Mouse (Mus musculus) midbrain, embryonic 14.5 days (tissue): Measurements from ENCODE around the gene Rhoc. TPM values are rescaled to one million over a fixed set of nuclear protein-coding genes. Genes with fewer than 3 reads are reported as not detected.
A peak's percentile ranks its signal among the peaks of the same experiment; 100 is the strongest.

Source experiments
- ATAC-seq: fragments of 200-750 bp; cut with Nextera tagmentation; 2 replicates; pipeline ENCODE4 v1.8.0; 2017; ENCODE audit warnings: moderate number of reproducible peaks, moderate library complexity; ENCODE audit not compliant: low FRiP score, low TSS enrichment
- DNase-seq: peaks from one replicate; pipeline ENCODE4 v3.0.0-alpha.2; 2015
- H3K27ac ChIP-seq: fragments of 300-500 bp; sonication (generic); replicated peaks from 2 replicates; pipeline ENCODE4 v1.5.1; 2014; ENCODE audit warnings: mild to moderate bottlenecking, low read depth, low read length, moderate library complexity
- H3K27me3 ChIP-seq: fragments of 300-500 bp; sonication (generic); 2 replicates; pipeline ENCODE4 v1.6.1; 2014; ENCODE audit warnings: low read length, control low read depth, mixed read lengths; ENCODE audit not compliant: control insufficient read depth, insufficient read depth
- H3K36me3 ChIP-seq: fragments of 300-500 bp; sonication (generic); 2 replicates; pipeline ENCODE4 v1.6.1; 2014; ENCODE audit warnings: low read length, control low read depth; ENCODE audit not compliant: control insufficient read depth, insufficient read depth
- H3K4me1 ChIP-seq: fragments of 300-500 bp; sonication (generic); 2 replicates; pipeline ENCODE4 v1.6.1; 2014; ENCODE audit warnings: mild to moderate bottlenecking, antibody characterized with exemption, low read length, control low read depth; ENCODE audit not compliant: control insufficient read depth, insufficient read depth
- H3K4me2 ChIP-seq: fragments of 300-500 bp; sonication (generic); 2 replicates; pipeline ENCODE4 v1.6.1; 2014; ENCODE audit warnings: mild to moderate bottlenecking, low read length, moderate library complexity
- H3K4me3 ChIP-seq: fragments of 300-500 bp; sonication (generic); replicated peaks from 2 replicates; pipeline ENCODE4 v1.5.1; 2014; ENCODE audit warnings: low read depth, low read length
- H3K9ac ChIP-seq: fragments of 300-500 bp; sonication (generic); replicated peaks from 2 replicates; pipeline ENCODE4 v1.6.1; 2014; ENCODE audit warnings: mild to moderate bottlenecking, low read length, moderate library complexity
- H3K9me3 ChIP-seq: fragments of 300-500 bp; sonication (generic); 2 replicates; pipeline ENCODE4 v1.6.1; 2016; ENCODE audit warnings: low read length, control low read depth, mixed read lengths; ENCODE audit not compliant: control insufficient read depth
- WGBS: fragments of 180-500 bp; shearing (Covaris S2); extraction: QIAGEN DNeasy Blood & Tissue Kit; methylation state at CpG from one replicate; pipeline ENCODE4 v1.1.7; 2014; 5-methylcytosine and 5-hydroxymethylcytosine counted together
- polyA plus RNA-seq: library from polyadenylated mRNA; unstranded; fragments of >200 nt; fragmentation: Nextera tagmentation; extraction: Ambion mirVana; gene quantifications from 2 replicates; pipeline ENCODE4 v1.2.1, GENCODE M21; 2014

The Rhoc gene
- polyA plus RNA-seq, 1 experiment from 2014 or later = 40.2 TPM

- peak within 1 kb of the TSS; percentile 39; the same call in 1 of the 2 replicates for H3K9ac ChIP-seq
- 1% methylated on average over 56 of the region's 56 CpGs for WGBS
- no peaks in the 10 kb centered on the region for H3K9me3 ChIP-seq
- no peak within 1 kb of the TSS for H3K27ac ChIP-seq
- peak within 1 kb of the TSS; percentile 77 for H3K4me2 ChIP-seq
- H3K27me3 ChIP-seq = peaks cover 89% of the 10 kb centered on the region
- H3K4me1 ChIP-seq = peaks cover 8% of the 10 kb centered on the region
- DNase-seq (peak; percentile 48), ATAC-seq (peak; percentile 46; the same call in 1 of the 2 replicates)
- peak within 1 kb of the TSS; percentile 36 for H3K4me3 ChIP-seq
- H3K36me3 ChIP-seq = no peaks in the 10 kb centered on the region
Observed at GRCm38 (mm10) chr3:104780561-104781420, 7.4 kb upstream of the Rhoc start, which contains the start of gene Ppm1j. Gene Ppm1j, plus strand, starts transcription at chr3:104781056.

DNA sequence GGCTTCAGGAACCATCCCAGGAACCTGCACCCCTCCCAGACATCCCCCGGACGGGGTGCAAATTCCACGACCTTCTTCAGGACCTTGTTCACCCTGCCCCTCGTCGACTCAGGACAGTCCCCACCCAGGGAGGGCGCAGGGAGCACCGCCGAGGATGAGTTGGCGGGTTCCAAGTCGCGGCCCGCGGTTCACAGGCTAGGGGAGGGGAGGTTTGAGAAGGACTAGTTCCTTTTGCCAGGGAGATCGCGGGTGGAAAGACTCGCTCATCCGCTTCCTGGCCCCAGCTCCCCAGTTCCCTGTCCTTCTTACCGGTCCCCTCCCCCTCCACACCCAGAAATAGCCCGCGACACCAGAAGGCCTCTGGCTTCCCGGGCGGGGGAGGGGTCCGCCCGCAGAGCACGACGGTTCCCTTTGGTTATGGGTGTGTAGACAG lies 6.7 kb upstream of the Rhoc start, which contains the start of gene Fam19a3:
Fam19a3 (minus strand) TSS at position 370 of the 433 bp plus-strand sequence.
- Histone ChIP-seq H3K36me3 (no peaks in the 10 kb centered on the region), H3K27ac (no peak within 1 kb of the TSS), H3K9me3 (no peaks in the 10 kb centered on the region), H3K9ac (peak within 1 kb of the TSS; percentile 39; the same call in 1 of the 2 replicates), H3K4me2 (peak within 1 kb of the TSS; percentile 77), H3K4me1 (peaks cover 8% of the 10 kb centered on the region), H3K27me3 (peaks cover 84% of the 10 kb centered on the region), H3K4me3 (peak within 1 kb of the TSS; percentile 36)
- WGBS = under 1% methylated on average over 26 of the region's 26 CpGs
- ATAC-seq (no peak), DNase-seq (peak; percentile 24)

- no peak overlapping the region for H3K27ac ChIP-seq
- H3K4me1 ChIP-seq = peaks cover 8% of the 10 kb centered on the region
- no peaks in the 10 kb centered on the region for H3K36me3 ChIP-seq
- 14% methylated on average over 12 of the region's 12 CpGs for WGBS
- H3K4me3 ChIP-seq = no peak overlapping the region
- no peak overlapping the region for H3K4me2 ChIP-seq
- H3K27me3 ChIP-seq = peaks cover 77% of the 10 kb centered on the region
- ATAC-seq (no peak), DNase-seq (peak; percentile 22)
- H3K9ac ChIP-seq = no peak overlapping the region
- no peaks in the 10 kb centered on the region for H3K9me3 ChIP-seq
Observed at GRCm38 (mm10) chr3:104782061-104782681, 6.0 kb upstream of the Rhoc start.

DNA sequence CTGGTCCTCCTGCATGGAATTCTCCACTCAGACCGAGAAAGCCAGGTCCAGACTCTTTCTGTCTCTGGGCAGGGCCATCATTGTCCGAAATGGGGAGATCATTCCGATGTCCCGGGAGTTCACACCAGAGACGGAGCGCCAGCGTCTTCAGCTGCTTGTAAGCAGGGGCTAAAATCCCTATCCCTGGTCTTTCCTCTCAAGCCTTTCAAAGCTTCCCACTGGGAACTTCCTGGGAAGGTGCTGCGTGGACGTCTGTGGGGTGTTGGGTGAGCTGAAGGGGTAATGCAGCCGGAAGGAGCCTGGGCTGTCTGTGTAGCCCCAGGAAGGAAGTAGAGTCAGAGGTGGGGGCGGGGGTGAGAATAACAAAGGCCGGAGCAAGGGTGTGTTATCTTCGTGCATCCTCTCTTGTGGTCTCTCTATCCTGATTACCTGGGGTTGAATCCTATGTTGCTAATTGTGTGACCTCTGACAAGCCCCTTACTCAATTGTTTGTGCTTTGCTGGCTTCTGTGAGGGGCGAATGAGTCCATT lies 4.1 kb upstream of the Rhoc start:
- Histone ChIP-seq H3K4me1 (peaks cover 14% of the 10 kb centered on the region), H3K27me3 (peaks cover 63% of the 10 kb centered on the region), H3K9me3 (no peaks in the 10 kb centered on the region), H3K4me3 (no peak overlapping the region), H3K9ac (no peak overlapping the region), H3K4me2 (no peak overlapping the region), H3K36me3 (no peaks in the 10 kb centered on the region), H3K27ac (no peak overlapping the region)
- no peak for DNase-seq
- no peak for ATAC-seq
- 42% methylated on average over 14 of the region's 14 CpGs for WGBS

- Histone ChIP-seq H3K27me3 (peaks cover 51% of the 10 kb centered on the region), H3K36me3 (no peaks in the 10 kb centered on the region), H3K4me2 (no peak overlapping the region), H3K9ac (no peak overlapping the region), H3K4me3 (no peak overlapping the region), H3K9me3 (no peaks in the 10 kb centered on the region), H3K27ac (no peak overlapping the region), H3K4me1 (peaks cover 14% of the 10 kb centered on the region)
- WGBS = 93% methylated on average over 6 of the region's 6 CpGs
- ATAC-seq = no peak
- DNase-seq = no peak
Observed at GRCm38 (mm10) chr3:104785284-104785683, 2.9 kb upstream of the Rhoc start.

GRCm38 (mm10) chr3:104788561-104789311 lies 561 bp downstream of the Rhoc start:
- Histone ChIP-seq H3K27ac (0 out of 2 replicates have a peak overlapping the region, but pooled peaks have one; percentile 20), H3K9me3 (no peaks in the 10 kb centered on the region), H3K4me1 (peaks cover 8% of the 10 kb centered on the region; the same call in 1 of the 2 replicates), H3K36me3 (peaks cover 3% of the 10 kb centered on the region; the same call in 1 of the 2 replicates), H3K27me3 (peaks cover 16% of the 10 kb centered on the region; the same call in 1 of the 2 replicates), H3K9ac (peak overlapping the region; percentile 50), H3K4me2 (peak overlapping the region; percentile 96), H3K4me3 (peak overlapping the region; percentile 52)
- 0% methylated on average over 47 of the region's 52 CpGs for WGBS
- ATAC-seq (peak; percentile 82), DNase-seq (peak; percentile 80)

DNA sequence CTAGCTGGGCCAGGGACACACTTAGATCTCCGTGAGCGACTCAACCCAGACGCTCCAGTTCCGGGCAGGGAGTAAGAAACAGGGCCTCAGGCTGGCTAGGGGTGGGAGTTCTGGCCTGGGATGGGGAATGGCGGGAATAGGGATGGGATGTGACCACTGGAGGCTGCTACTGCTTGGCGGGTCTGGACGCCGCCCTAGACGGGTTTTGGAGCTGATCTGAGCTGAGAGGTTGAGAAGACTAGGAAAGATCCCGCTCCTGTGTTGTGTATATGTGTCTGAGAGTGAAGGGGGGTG lies 1.1 kb downstream of the Rhoc start:
- H3K9me3 ChIP-seq = no peaks in the 10 kb centered on the region
- H3K9ac ChIP-seq = peak overlapping the region; percentile 50
- WGBS = 4% methylated on average over 10 of the region's 10 CpGs
- peak; percentile 19; the same call in 1 of the 2 replicates for ATAC-seq
- H3K4me1 ChIP-seq = peaks cover 9% of the 10 kb centered on the region; the same call in 1 of the 2 replicates
- peaks cover 11% of the 10 kb centered on the region; the same call in 1 of the 2 replicates for H3K27me3 ChIP-seq
- H3K4me2 ChIP-seq = peak overlapping the region; percentile 96
- no peak overlapping the region for H3K27ac ChIP-seq
- H3K36me3 ChIP-seq = peaks cover 3% of the 10 kb centered on the region; the same call in 1 of the 2 replicates
- H3K4me3 ChIP-seq = peak overlapping the region; percentile 52
- no peak for DNase-seq

- Histone ChIP-seq H3K4me3 (peak overlapping the region; percentile 52), H3K4me2 (peak overlapping the region; percentile 96), H3K9ac (peak overlapping the region; percentile 50), H3K4me1 (peaks cover 11% of the 10 kb centered on the region), H3K27me3 (0 out of 2 replicates have a peak, but pooled peaks cover 6% of the 10 kb centered on the region), H3K9me3 (no peaks in the 10 kb centered on the region), H3K27ac (no peak overlapping the region), H3K36me3 (peaks cover 3% of the 10 kb centered on the region; the same call in 1 of the 2 replicates)
- 36% methylated on average over 13 of the region's 13 CpGs for WGBS
- peak; percentile 10 for DNase-seq
- no peak for ATAC-seq
Observed at GRCm38 (mm10) chr3:104789822-104790221, 1.6 kb downstream of the Rhoc start.
